Mouse (Mus musculus) lung, postnatal 0 days (tissue): ENCODE results near the gene Hc. TPM values are rescaled to one million over a fixed set of nuclear protein-coding genes. Genes with fewer than 3 reads are reported as not detected.

Experiments used
- ATAC-seq: fragments of 200-750 bp; cut with Nextera tagmentation; 2 replicates; pipeline ENCODE4 v1.8.0; 2017; ENCODE audit warnings: moderate library complexity
- DNase-seq: peaks from one replicate; pipeline ENCODE4 v3.0.0-alpha.2; 2016; ENCODE audit warnings: low spot score
- H3K27ac ChIP-seq: fragments of 300-500 bp; sonication (generic); 2 replicates; pipeline ENCODE4 v1.5.1; 2014; ENCODE audit warnings: antibody characterized with exemption, mild to moderate bottlenecking, low read length, mixed read lengths
- H3K27me3 ChIP-seq: fragments of 300-500 bp; sonication (generic); replicated peaks from 2 replicates; pipeline ENCODE4 v1.6.1; 2014; ENCODE audit warnings: low read length, mixed read lengths; ENCODE audit not compliant: insufficient read depth
- H3K36me3 ChIP-seq: fragments of 300-500 bp; sonication (generic); 2 replicates; pipeline ENCODE4 v1.6.1; 2014; ENCODE audit warnings: low read length, mixed read lengths; ENCODE audit not compliant: insufficient read depth
- H3K4me1 ChIP-seq: fragments of 300-500 bp; sonication (generic); 2 replicates; pipeline ENCODE4 v1.6.1; 2014; ENCODE audit warnings: antibody characterized with exemption, low read depth, low read length, mixed read lengths; ENCODE audit not compliant: insufficient read depth
- H3K4me2 ChIP-seq: fragments of 300-500 bp; sonication (generic); replicated peaks from 2 replicates; pipeline ENCODE4 v1.6.1; 2014; ENCODE audit warnings: low read depth, mild to moderate bottlenecking, low read length, moderate library complexity, mixed read lengths
- H3K4me3 ChIP-seq: fragments of 300-500 bp; sonication (generic); 2 replicates; pipeline ENCODE4 v1.5.1; 2014; ENCODE audit warnings: low read depth, low read length
- H3K9ac ChIP-seq: fragments of 300-500 bp; sonication (generic); replicated peaks from 2 replicates; pipeline ENCODE4 v1.6.1; 2014; ENCODE audit warnings: low read depth, mild to moderate bottlenecking
- H3K9me3 ChIP-seq: fragments of 300-500 bp; sonication (generic); 2 replicates; pipeline ENCODE4 v1.6.1; 2016; ENCODE audit warnings: low read length, mixed read lengths
- CTCF ChIP-seq: IDR thresholded peaks from 2 replicates; pipeline ENCODE4 v1.5.1; 2016; ENCODE audit warnings: antibody characterized with exemption, mild to moderate bottlenecking
- EP300 ChIP-seq: IDR thresholded peaks from 2 replicates; pipeline ENCODE4 v1.6.1; 2016; ENCODE audit warnings: antibody characterized with exemption, mild to moderate bottlenecking, control low read depth
- WGBS: fragments of 180-500 bp; shearing (Covaris S2); extraction: QIAGEN DNeasy Blood & Tissue Kit; methylation state at CpG from one replicate; pipeline ENCODE4 v1.1.7; 2014; 5-methylcytosine and 5-hydroxymethylcytosine counted together
- polyA plus RNA-seq: library from polyadenylated mRNA; unstranded; fragments of >200 nt; fragmentation: Nextera tagmentation; extraction: Ambion mirVana; gene quantifications from 2 replicates; pipeline ENCODE4 v1.2.1, GENCODE M21; 2015

Hc gene
- polyA plus RNA-seq, 1 experiment from 2014 or later: 149 TPM

DNA sequence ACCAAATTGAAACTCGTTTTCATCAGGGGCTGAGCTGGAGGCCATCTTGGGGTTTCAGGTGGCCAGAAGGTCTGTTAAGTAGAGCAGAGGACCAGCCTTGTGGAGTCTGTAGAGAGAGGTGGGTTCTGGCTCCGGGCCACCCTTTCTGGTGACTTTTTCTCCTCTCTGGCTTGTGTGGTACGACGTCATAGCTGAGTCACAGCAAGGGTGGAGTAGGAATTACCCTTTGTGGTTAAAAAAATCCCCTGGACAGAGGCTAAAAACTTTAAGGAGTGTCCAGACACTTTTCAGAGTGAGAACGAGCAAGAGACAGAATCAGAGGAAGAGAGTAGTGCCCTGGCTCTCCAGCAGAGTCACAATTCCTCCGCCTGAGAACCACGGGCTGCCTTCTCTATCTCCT is 103.2 kb downstream of the Hc start:
- DNase-seq (no peak), ATAC-seq (no peak)
- H3K9me3 ChIP-seq: no peaks in the 10 kb centered on the region
- no peak overlapping the region for H3K27ac ChIP-seq
- TF ChIP-seq CTCF (no peak), EP300 (no peak)
- no peaks in the 10 kb centered on the region for H3K27me3 ChIP-seq
- WGBS: 72% methylated on average over 7 of the region's 7 CpGs
- no peak overlapping the region for H3K9ac ChIP-seq
- H3K4me2 ChIP-seq: no peak overlapping the region
- no peak overlapping the region for H3K4me3 ChIP-seq
- H3K36me3 ChIP-seq: no peaks in the 10 kb centered on the region
- no peaks in the 10 kb centered on the region; the same call in 1 of the 2 replicates for H3K4me1 ChIP-seq

DNA sequence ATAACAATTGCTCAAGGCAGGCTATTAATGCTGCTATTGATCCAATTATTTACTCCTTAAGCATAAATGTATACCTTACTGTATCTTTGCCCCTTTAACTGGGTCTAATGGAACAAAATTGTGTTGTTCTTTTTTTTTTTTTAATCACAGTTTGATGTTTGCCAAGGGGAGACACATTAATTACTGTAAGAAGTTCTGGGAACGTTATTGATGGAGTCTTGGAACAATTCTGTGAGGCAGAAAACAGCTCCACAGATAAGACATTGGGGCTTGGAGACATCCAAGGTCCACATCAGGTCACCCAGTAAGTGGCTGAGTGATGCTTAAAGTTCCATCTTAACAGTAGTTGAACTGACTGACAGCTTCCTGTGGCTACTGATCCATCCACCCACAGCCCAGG is 103.8 kb downstream of the Hc start:
- ATAC-seq: no peak
- no peak for DNase-seq
- TF ChIP-seq CTCF (no peak), EP300 (no peak)
- no peaks in the 10 kb centered on the region for H3K36me3 ChIP-seq
- H3K27ac ChIP-seq: no peak overlapping the region
- H3K4me3 ChIP-seq: no peak overlapping the region
- 71% methylated on average over 1 of the region's 1 CpGs for WGBS
- H3K4me1 ChIP-seq: no peaks in the 10 kb centered on the region; the same call in 1 of the 2 replicates
- H3K27me3 ChIP-seq: no peaks in the 10 kb centered on the region
- H3K9ac ChIP-seq: no peak overlapping the region
- no peaks in the 10 kb centered on the region for H3K9me3 ChIP-seq
- H3K4me2 ChIP-seq: no peak overlapping the region

DNA sequence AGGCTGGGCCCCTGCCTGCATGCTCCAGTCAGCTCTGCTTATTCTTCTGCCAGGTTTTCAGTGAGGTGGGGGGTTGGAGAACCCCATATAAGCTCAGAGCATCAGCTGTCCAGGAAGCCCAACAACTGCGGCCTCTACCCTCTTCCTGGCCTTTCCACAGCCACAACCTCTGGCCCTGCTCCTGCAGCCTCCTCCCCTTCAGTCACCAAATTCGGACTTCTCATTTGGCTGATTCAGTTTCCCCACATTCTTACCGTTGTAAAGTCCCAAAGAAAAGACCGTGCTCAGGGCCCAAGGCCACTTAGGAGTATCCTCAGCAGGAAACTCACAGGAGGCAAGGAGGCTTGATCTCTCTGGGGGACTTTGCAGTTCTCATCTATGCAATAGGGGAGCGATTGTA is 104.3 kb downstream of the Hc start:
- Histone ChIP-seq H3K9me3 (no peaks in the 10 kb centered on the region), H3K4me1 (no peaks in the 10 kb centered on the region; the same call in 1 of the 2 replicates), H3K4me2 (no peak overlapping the region), H3K36me3 (no peaks in the 10 kb centered on the region), H3K4me3 (no peak overlapping the region), H3K27ac (no peak overlapping the region), H3K27me3 (no peaks in the 10 kb centered on the region), H3K9ac (no peak overlapping the region)
- TF ChIP-seq EP300 (no peak), CTCF (no peak)
- 57% methylated on average over 5 of the region's 5 CpGs for WGBS
- DNase-seq (no peak), ATAC-seq (no peak)

DNA sequence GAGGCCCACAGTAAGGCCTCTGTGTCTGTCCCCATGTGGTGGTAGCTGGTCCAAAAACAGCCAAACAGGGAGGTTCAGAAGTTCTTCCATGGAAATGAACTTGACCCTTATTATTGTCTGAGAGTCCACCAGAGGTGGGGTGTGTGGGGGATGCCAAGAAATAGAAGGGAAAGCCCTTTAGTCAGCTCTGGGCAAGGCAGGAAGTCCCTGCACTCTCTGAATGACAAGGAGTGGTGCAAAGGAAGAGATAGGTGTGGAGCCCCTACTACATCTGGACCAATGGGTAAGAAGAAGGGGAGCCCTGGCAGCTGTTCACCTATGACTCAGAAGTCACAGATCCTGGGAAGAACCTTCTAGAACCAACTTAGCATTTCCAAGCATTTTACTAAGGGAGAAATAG is 106.9 kb downstream of the Hc start:
- no peak for TF ChIP-seq EP300
- no peak for TF ChIP-seq CTCF
- no peak for ATAC-seq
- H3K4me3 ChIP-seq: no peak overlapping the region
- DNase-seq: no peak
- H3K27ac ChIP-seq: no peak overlapping the region
- H3K36me3 ChIP-seq: no peaks in the 10 kb centered on the region
- no peak overlapping the region for H3K9ac ChIP-seq
- H3K4me1 ChIP-seq: no peaks in the 10 kb centered on the region
- H3K9me3 ChIP-seq: no peaks in the 10 kb centered on the region
- H3K4me2 ChIP-seq: no peak overlapping the region
- no peaks in the 10 kb centered on the region for H3K27me3 ChIP-seq

DNA sequence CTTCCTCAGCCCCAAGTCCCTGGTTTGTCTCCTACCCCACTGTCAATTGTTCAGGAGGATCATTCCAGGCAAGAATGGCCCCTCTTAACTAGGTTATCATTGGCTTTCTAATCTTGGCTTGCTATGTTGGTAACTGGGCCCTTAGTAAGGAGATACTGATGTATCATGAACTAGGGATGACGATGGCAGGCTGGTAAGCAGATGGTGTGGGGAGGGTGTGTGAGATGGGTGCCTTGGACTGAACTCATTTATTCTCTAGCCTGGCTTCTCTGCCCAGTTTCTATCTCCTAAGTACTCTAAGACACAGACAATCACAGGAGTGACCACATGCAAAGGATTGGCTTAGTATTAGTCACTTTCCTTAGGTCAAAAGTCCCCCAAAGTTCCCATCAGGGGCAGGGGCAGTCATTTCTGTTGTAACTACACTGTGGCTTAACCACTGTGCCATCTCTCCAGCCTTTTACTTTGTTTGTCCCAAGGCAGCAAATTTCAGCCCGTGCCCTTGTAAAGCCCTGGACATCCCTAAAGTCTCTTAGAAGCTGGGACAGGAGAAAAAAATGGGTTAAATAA is 107.6 kb downstream of the Hc start:
- H3K4me1 ChIP-seq: no peaks in the 10 kb centered on the region
- no peak overlapping the region for H3K4me2 ChIP-seq
- no peak overlapping the region for H3K27ac ChIP-seq
- H3K27me3 ChIP-seq: no peaks in the 10 kb centered on the region
- DNase-seq: no peak
- no peaks in the 10 kb centered on the region for H3K36me3 ChIP-seq
- no peak overlapping the region for H3K9ac ChIP-seq
- H3K9me3 ChIP-seq: no peaks in the 10 kb centered on the region
- WGBS: 75% methylated on average over 2 of the region's 2 CpGs
- ATAC-seq: no peak
- H3K4me3 ChIP-seq: no peak overlapping the region
- TF ChIP-seq EP300 (no peak), CTCF (no peak)

DNA sequence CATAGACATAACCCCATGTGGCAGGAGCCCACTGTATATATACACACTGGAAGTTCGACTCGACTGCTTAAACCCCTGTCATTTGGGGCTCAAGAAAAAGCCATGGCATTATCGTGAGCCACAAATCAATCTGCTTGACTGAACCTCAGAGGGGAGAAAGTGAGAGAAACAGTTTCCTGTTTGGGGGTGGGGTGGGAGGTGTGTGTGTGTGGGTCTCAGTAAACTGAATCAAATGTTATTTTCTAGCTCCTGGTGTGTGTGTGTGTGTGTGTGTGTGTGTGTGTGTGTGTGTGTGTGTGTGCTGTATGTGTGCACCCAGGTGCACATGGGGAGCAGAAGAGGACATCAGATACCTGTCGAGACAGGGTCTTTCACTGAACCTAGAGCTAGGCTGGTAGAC is 108.2 kb downstream of the Hc start:
- DNase-seq (no peak), ATAC-seq (no peak)
- H3K27ac ChIP-seq: no peak overlapping the region
- H3K36me3 ChIP-seq: no peaks in the 10 kb centered on the region
- no peak for TF ChIP-seq CTCF
- no peak for TF ChIP-seq EP300
- no peaks in the 10 kb centered on the region for H3K27me3 ChIP-seq
- H3K4me3 ChIP-seq: no peak overlapping the region
- H3K9me3 ChIP-seq: no peaks in the 10 kb centered on the region
- H3K9ac ChIP-seq: no peak overlapping the region
- no peak overlapping the region for H3K4me2 ChIP-seq
- 53% methylated on average over 4 of the region's 4 CpGs for WGBS
- no peaks in the 10 kb centered on the region for H3K4me1 ChIP-seq

DNA sequence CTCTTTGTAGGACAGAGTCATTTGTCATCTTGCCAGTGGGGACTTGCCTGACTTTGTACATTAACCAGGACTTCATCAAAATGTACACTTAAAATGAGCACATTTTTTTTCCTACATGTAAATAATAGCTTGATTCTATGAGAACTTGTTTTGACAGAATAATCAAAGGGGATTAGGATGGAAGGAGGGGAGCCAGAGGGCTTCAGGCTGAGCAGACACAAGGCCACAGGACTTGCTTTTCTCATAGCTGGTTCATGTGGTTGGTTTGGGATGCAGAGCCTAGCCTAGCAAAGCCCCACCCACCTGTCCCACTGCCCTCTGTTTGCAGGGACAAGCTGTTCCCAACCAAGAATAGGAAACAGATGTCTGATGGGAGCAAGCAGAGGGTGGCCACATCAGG is 109.8 kb downstream of the Hc start:
- Histone ChIP-seq H3K9ac (no peak overlapping the region), H3K27me3 (no peaks in the 10 kb centered on the region), H3K36me3 (no peaks in the 10 kb centered on the region), H3K4me2 (no peak overlapping the region), H3K9me3 (no peaks in the 10 kb centered on the region), H3K27ac (no peak overlapping the region), H3K4me1 (no peaks in the 10 kb centered on the region), H3K4me3 (no peak overlapping the region)
- no peak for ATAC-seq
- DNase-seq: no peak
- TF ChIP-seq EP300: no peak
- no peak for TF ChIP-seq CTCF
